Comparison of ENCODE assay signal across 9 mouse cellular contexts in the genomic region with DNA sequence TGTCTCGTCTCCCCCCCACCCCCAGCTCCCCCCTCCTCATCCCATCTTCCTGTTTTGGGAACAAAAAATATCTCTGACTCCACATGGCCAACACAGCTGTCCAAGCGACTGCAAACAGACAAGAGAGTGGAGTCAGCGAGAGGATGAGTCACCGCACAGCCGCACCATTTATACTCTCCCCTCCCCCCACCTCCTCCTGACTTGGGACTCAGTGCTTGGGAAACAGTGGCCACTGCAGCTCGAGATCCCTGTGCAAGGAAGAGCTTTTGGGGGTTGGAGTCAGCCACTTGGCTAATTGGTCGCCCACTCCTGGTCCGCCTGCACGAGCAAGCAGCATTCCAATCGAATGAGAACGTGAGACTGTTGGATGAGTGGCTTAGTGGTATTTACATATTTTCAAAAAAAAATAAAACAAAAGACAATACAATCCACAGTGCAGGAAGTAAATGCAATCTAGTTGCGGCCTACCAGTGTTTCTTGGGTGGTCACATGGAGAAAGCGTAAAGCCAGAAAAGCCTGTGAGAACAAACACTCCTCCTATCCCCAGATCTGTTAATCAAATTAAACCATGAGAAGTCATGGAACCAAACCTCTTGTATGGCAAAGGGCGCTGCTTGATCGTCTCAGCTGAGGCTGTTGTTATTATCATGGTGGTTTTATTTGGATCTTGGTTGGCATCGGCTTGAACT.
DNase-seq lines count a peak whose midpoint lies in the region; ATAC-seq lines count a peak whose summit lies in the region.
"Had no signal": no experiment of that assay in that cellular context is flagged by ENCODE, and none has a peak within 500 bp of the region (broad histone marks: within the 10 kb centered on the region; RNA-seq: fewer than 3 reads in every experiment).

No protein-coding gene starts in this region.

- no peak overlapping the region for H3K9ac ChIP-seq in heart, embryonic 15.5 days
- no peak overlapping the region for H3K9ac ChIP-seq in forebrain, embryonic 12.5 days
- H3K9ac ChIP-seq: liver, embryonic 13.5 days had no signal

- 41% methylated on average over 16 of the region's 16 CpGs for WGBS in heart, embryonic 15.5 days
- WGBS in forebrain, embryonic 12.5 days, result 70% methylated on average over 16 of the region's 16 CpGs

- peak; percentile 35; the same call in 1 of the 2 replicates for ATAC-seq in heart, embryonic 15.5 days (replicated peaks; ENCODE audit: insufficient number of reproducible peaks, insufficient read depth, low FRiP score, low read depth)
- no peak for ATAC-seq in forebrain, embryonic 12.5 days (ENCODE audit: low FRiP score)

- peaks cover 3% of the 10 kb centered on the region; the same call in 1 of the 2 replicates for H3K4me1 ChIP-seq in heart, embryonic 15.5 days (replicated peaks)
- peaks cover 9% of the 10 kb centered on the region; the same call in 1 of the 2 replicates for H3K4me1 ChIP-seq in forebrain, embryonic 12.5 days
- H3K4me1 ChIP-seq: liver, embryonic 13.5 days had no signal

- no peak overlapping the region for H3K27ac ChIP-seq in heart, embryonic 15.5 days
- H3K27ac ChIP-seq in forebrain, embryonic 12.5 days, result no peak overlapping the region
- H3K27ac ChIP-seq: liver, embryonic 13.5 days had no signal

- H3K36me3 ChIP-seq in heart, embryonic 15.5 days, result no peaks in the 10 kb centered on the region
- H3K36me3 ChIP-seq in forebrain, embryonic 12.5 days (replicated peaks), result no peaks in the 10 kb centered on the region
- H3K36me3 ChIP-seq: liver, embryonic 13.5 days had no signal

- H3K4me2 ChIP-seq in heart, embryonic 15.5 days, result no peak overlapping the region
- no peak overlapping the region for H3K4me2 ChIP-seq in forebrain, embryonic 12.5 days
- H3K4me2 ChIP-seq: liver, embryonic 13.5 days had no signal

- no peaks in the 10 kb centered on the region for H3K9me3 ChIP-seq in heart, embryonic 15.5 days (replicated peaks)
- no peaks in the 10 kb centered on the region for H3K9me3 ChIP-seq in forebrain, embryonic 12.5 days
- H3K9me3 ChIP-seq: liver, embryonic 13.5 days had no signal

- peak; percentile 8 for DNase-seq in cerebellum, adult 9-11 months
- DNase-seq in cerebellum, postnatal 36 days, result no peak
- DNase-seq in urinary bladder, postnatal 36 days (ENCODE audit: low spot score in 2 of 2), result peak; percentile 13 to 15
- DNase-seq in urinary bladder, postnatal 4 days (ENCODE audit: low spot score in 2 of 2), result no peak
- DNase-seq in lung, postnatal 14 days, result peak; percentile 36
- DNase-seq in natural killer cell, adult 2 months (ENCODE audit: low spot score in 2 of 2), result no peak
- DNase-seq: liver, embryonic 13.5 days had no signal

- no peak overlapping the region for H3K4me3 ChIP-seq in heart, embryonic 15.5 days
- no peak overlapping the region for H3K4me3 ChIP-seq in forebrain, embryonic 12.5 days (replicated peaks)
- H3K4me3 ChIP-seq: liver, embryonic 13.5 days had no signal

- no peaks in the 10 kb centered on the region for H3K27me3 ChIP-seq in heart, embryonic 15.5 days
- H3K27me3 ChIP-seq in forebrain, embryonic 12.5 days, result no peaks in the 10 kb centered on the region
- H3K27me3 ChIP-seq: liver, embryonic 13.5 days had no signal

Comparison
In these comparisons a context has a peak if more than half of its experiments do, and no peak if none do; other contexts are left out.
1. DNase-seq: peak in cerebellum, adult 9-11 months (single experiment), urinary bladder, postnatal 36 days (2 of 2) and lung, postnatal 14 days (single experiment); none in cerebellum, postnatal 36 days (0 of 2), urinary bladder, postnatal 4 days (0 of 2) and natural killer cell, adult 2 months (0 of 2).